Mouse (Mus musculus) thymus, adult 2 months (tissue): ENCODE results near the gene Rbp7.

ENCODE experiments used
- CTCF ChIP-seq: fragments of 200-500 bp; IDR thresholded peaks from 2 replicates; pipeline ENCODE4 v1.5.1; 2012; ENCODE audit warnings: mild to moderate bottlenecking, control low read depth, low read length, moderate library complexity, borderline replicate concordance; ENCODE audit not compliant: control insufficient read depth, poor library complexity, insufficient read depth; ENCODE audit errors: extremely low read depth
- POLR2A ChIP-seq: fragments of 200-500 bp; IDR thresholded peaks from 2 replicates; pipeline ENCODE4 v1.6.1; 2012; ENCODE audit warnings: mild to moderate bottlenecking, low read length, control low read depth, moderate library complexity; ENCODE audit not compliant: control insufficient read depth, poor library complexity, insufficient read depth; ENCODE audit errors: extremely low read depth

GRCm38 (mm10) chr4:149444964-149445701 lies 9.6 kb downstream of the Rbp7 start:
- TF ChIP-seq POLR2A (peak; percentile 60), CTCF (peak; percentile 87; the same call in 1 of the 2 replicates)
